Mouse (Mus musculus): ENCODE measurements around the gene Pgm3. TPM values are rescaled to one million over a fixed set of nuclear protein-coding genes. Genes with fewer than 3 reads are reported as not detected.

Gene Pgm3
- polyA plus RNA-seq, 1 experiment from 2014 or later: 33.0 TPM

GRCm38 (mm10) chr9:86522335-86522734 is 49.3 kb downstream of the Pgm3 start:
- no peak overlapping the region for H3K27ac ChIP-seq (replicated peaks; ENCODE audit: low read depth, low read length)
- DNase-seq (ENCODE audit: low spot score) (peak; percentile 11), ATAC-seq (replicated peaks; ENCODE audit: insufficient number of reproducible peaks, low FRiP score, low TSS enrichment, low read depth) (no peak)
- H3K36me3 ChIP-seq (replicated peaks; ENCODE audit: control insufficient read depth, insufficient read depth, low read depth, low read length): no peaks in the 10 kb centered on the region
- no peaks in the 10 kb centered on the region for H3K27me3 ChIP-seq (ENCODE audit: control insufficient read depth, insufficient read depth, low read length)
- no peaks in the 10 kb centered on the region for H3K4me1 ChIP-seq (ENCODE audit: control insufficient read depth, insufficient read depth, low read length)
- H3K9me3 ChIP-seq (replicated peaks; ENCODE audit: control insufficient read depth, low read length): no peaks in the 10 kb centered on the region
- no peak overlapping the region for H3K9ac ChIP-seq (replicated peaks; ENCODE audit: low read length)
- H3K4me3 ChIP-seq (ENCODE audit: low read depth, low read length): no peak overlapping the region
- no peak overlapping the region for H3K4me2 ChIP-seq (ENCODE audit: low read depth, low read length)

GRCm38 (mm10) chr9:86514798-86515197 is 56.8 kb downstream of the Pgm3 start:
- no peak overlapping the region for H3K27ac ChIP-seq (replicated peaks; ENCODE audit: low read depth, low read length)
- no peak overlapping the region for H3K4me2 ChIP-seq (ENCODE audit: low read depth, low read length)
- ATAC-seq (replicated peaks; ENCODE audit: insufficient number of reproducible peaks, low FRiP score, low TSS enrichment, low read depth): no peak
- no peak overlapping the region for H3K4me3 ChIP-seq (ENCODE audit: low read depth, low read length)
- no peaks in the 10 kb centered on the region; the same call in 1 of the 2 replicates for H3K36me3 ChIP-seq (replicated peaks; ENCODE audit: control insufficient read depth, insufficient read depth, low read depth, low read length)
- DNase-seq (ENCODE audit: low spot score): no peak
- 96% methylated on average over 4 of the region's 4 CpGs for WGBS
- H3K9ac ChIP-seq (replicated peaks; ENCODE audit: low read length): no peak overlapping the region
- H3K4me1 ChIP-seq (ENCODE audit: control insufficient read depth, insufficient read depth, low read length): no peaks in the 10 kb centered on the region
- H3K9me3 ChIP-seq (replicated peaks; ENCODE audit: control insufficient read depth, low read length): no peaks in the 10 kb centered on the region
- no peaks in the 10 kb centered on the region for H3K27me3 ChIP-seq (ENCODE audit: control insufficient read depth, insufficient read depth, low read length)

GRCm38 (mm10) chr9:86514390-86514789 is 57.3 kb downstream of the Pgm3 start:
- DNase-seq (ENCODE audit: low spot score): no peak
- no peaks in the 10 kb centered on the region; the same call in 1 of the 2 replicates for H3K36me3 ChIP-seq (replicated peaks; ENCODE audit: control insufficient read depth, insufficient read depth, low read depth, low read length)
- H3K9ac ChIP-seq (replicated peaks; ENCODE audit: low read length): no peak overlapping the region
- no peak overlapping the region for H3K4me3 ChIP-seq (ENCODE audit: low read depth, low read length)
- H3K9me3 ChIP-seq (replicated peaks; ENCODE audit: control insufficient read depth, low read length): no peaks in the 10 kb centered on the region
- no peak overlapping the region for H3K4me2 ChIP-seq (ENCODE audit: low read depth, low read length)
- H3K27me3 ChIP-seq (ENCODE audit: control insufficient read depth, insufficient read depth, low read length): no peaks in the 10 kb centered on the region
- no peaks in the 10 kb centered on the region for H3K4me1 ChIP-seq (ENCODE audit: control insufficient read depth, insufficient read depth, low read length)
- no peak for ATAC-seq (replicated peaks; ENCODE audit: insufficient number of reproducible peaks, low FRiP score, low TSS enrichment, low read depth)
- 87% methylated on average over 3 of the region's 3 CpGs for WGBS
- no peak overlapping the region for H3K27ac ChIP-seq (replicated peaks; ENCODE audit: low read depth, low read length)

GRCm38 (mm10) chr9:86513733-86514132 is 57.9 kb downstream of the Pgm3 start:
- no peaks in the 10 kb centered on the region for H3K9me3 ChIP-seq (replicated peaks; ENCODE audit: control insufficient read depth, low read length)
- no peaks in the 10 kb centered on the region for H3K4me1 ChIP-seq (ENCODE audit: control insufficient read depth, insufficient read depth, low read length)
- H3K27ac ChIP-seq (replicated peaks; ENCODE audit: low read depth, low read length): no peak overlapping the region
- H3K36me3 ChIP-seq (replicated peaks; ENCODE audit: control insufficient read depth, insufficient read depth, low read depth, low read length): no peaks in the 10 kb centered on the region; the same call in 1 of the 2 replicates
- no peak overlapping the region for H3K9ac ChIP-seq (replicated peaks; ENCODE audit: low read length)
- no peak for ATAC-seq (replicated peaks; ENCODE audit: insufficient number of reproducible peaks, low FRiP score, low TSS enrichment, low read depth)
- H3K4me2 ChIP-seq (ENCODE audit: low read depth, low read length): no peak overlapping the region
- no peak overlapping the region for H3K4me3 ChIP-seq (ENCODE audit: low read depth, low read length)
- no peak for DNase-seq (ENCODE audit: low spot score)
- H3K27me3 ChIP-seq (ENCODE audit: control insufficient read depth, insufficient read depth, low read length): no peaks in the 10 kb centered on the region
- 84% methylated on average over 5 of the region's 5 CpGs for WGBS

GRCm38 (mm10) chr9:86507437-86507836 is 64.2 kb downstream of the Pgm3 start:
- no peak overlapping the region for H3K27ac ChIP-seq (replicated peaks; ENCODE audit: low read depth, low read length)
- H3K27me3 ChIP-seq (ENCODE audit: control insufficient read depth, insufficient read depth, low read length): no peaks in the 10 kb centered on the region
- ATAC-seq (replicated peaks; ENCODE audit: insufficient number of reproducible peaks, low FRiP score, low TSS enrichment, low read depth) (no peak), DNase-seq (ENCODE audit: low spot score) (no peak)
- no peak overlapping the region for H3K9ac ChIP-seq (replicated peaks; ENCODE audit: low read length)
- no peaks in the 10 kb centered on the region; the same call in 1 of the 2 replicates for H3K36me3 ChIP-seq (replicated peaks; ENCODE audit: control insufficient read depth, insufficient read depth, low read depth, low read length)
- no peaks in the 10 kb centered on the region for H3K4me1 ChIP-seq (ENCODE audit: control insufficient read depth, insufficient read depth, low read length)
- no peaks in the 10 kb centered on the region for H3K9me3 ChIP-seq (replicated peaks; ENCODE audit: control insufficient read depth, low read length)
- WGBS: 90% methylated on average over 4 of the region's 4 CpGs
- H3K4me3 ChIP-seq (ENCODE audit: low read depth, low read length): no peak overlapping the region
- no peak overlapping the region for H3K4me2 ChIP-seq (ENCODE audit: low read depth, low read length)

Other genes with a start within 250 kb of the Pgm3 start
- gene Ube2cbp, start 106.9 kb downstream of the Pgm3 start, polyA plus RNA-seq (2014; fragmentation: Nextera tagmentation; extraction: Ambion mirVana): 5.9 and 7.3 TPM in 2 replicates
- gene Dop1a, start 104.7 kb downstream of the Pgm3 start, polyA plus RNA-seq (2014; fragmentation: Nextera tagmentation; extraction: Ambion mirVana): 10.6 and 13.3 TPM in 2 replicates
- 2.3 and 2.6 TPM in 2 replicates for gene Rwdd2a, start 149 bp upstream of the Pgm3 start, polyA plus RNA-seq (2014; fragmentation: Nextera tagmentation; extraction: Ambion mirVana)
- gene Me1, start 124.1 kb upstream of the Pgm3 start, polyA plus RNA-seq (2014; fragmentation: Nextera tagmentation; extraction: Ambion mirVana): 15.5 and 18.9 TPM in 2 replicates
- gene Prss35, start 171.8 kb upstream of the Pgm3 start, polyA plus RNA-seq (2014; fragmentation: Nextera tagmentation; extraction: Ambion mirVana): 5.4 and 6.1 TPM in 2 replicates

All from embryonic facial prominence, embryonic 11.5 days (tissue).